Mouse (Mus musculus) adrenal gland, adult 8-10 months (tissue): ENCODE data around the gene Chil5. TPM values are rescaled to one million over a fixed set of nuclear protein-coding genes. Genes with fewer than 3 reads are reported as not detected.

Source experiments
- total RNA-seq, 4 experiments: library from RNA; stranded (reverse); gene quantifications; 2 replicates each; pipeline ENCODE4 v1.2.4; 2022

Chil5 gene
- total RNA-seq, 4 experiments from 2014 or later = not detected

Other genes with a start within 250 kb of the Chil5 start
- 100 to 1,000 TPM; 154 to 188 (median 179) TPM for gene Rap1a, start 231.5 kb downstream of the Chil5 start, total RNA-seq
- under 1 TPM in 2 of 4 experiments, not detected in 2; 0.27 to 0.46 TPM for gene Adora3, start 162.0 kb downstream of the Chil5 start, total RNA-seq
- gene Tmigd3, start 161.9 kb downstream of the Chil5 start, total RNA-seq = not detected
- gene I830077J02Rik, start 100.2 kb downstream of the Chil5 start, total RNA-seq = 1 to 10 TPM in 3 of 4 experiments, under 1 TPM in 1; 0.24 to 1.7 (median 1.2) TPM
- gene Wdr77, start 73.4 kb downstream of the Chil5 start, total RNA-seq = 10 to 100 TPM; 64.5 to 75.9 (median 73.4) TPM
- 100 to 1,000 TPM; 224 to 294 (median 271) TPM for gene Atp5f1, start 72.7 kb downstream of the Chil5 start, total RNA-seq
- gene Ovgp1, start 59.1 kb downstream of the Chil5 start, total RNA-seq = 1 to 10 TPM in 3 of 4 experiments, under 1 TPM in 1; 0.93 to 2.4 (median 1.6) TPM
- not detected for gene Pifo, start 18.2 kb downstream of the Chil5 start, total RNA-seq
- not detected for gene Chia1, start 80.4 kb upstream of the Chil5 start, total RNA-seq
- 1 to 10 TPM in 1 of 4 experiments, under 1 TPM in 2, not detected in 1; 0.32 to 2.1 (median 0.67) TPM for gene Chil3, start 134.8 kb upstream of the Chil5 start, total RNA-seq
- gene Chil4, start 186.7 kb upstream of the Chil5 start, total RNA-seq = not detected